Mouse (Mus musculus): ENCODE measurements around the gene Ttc9.
A peak's percentile ranks its signal among the peaks of the same experiment; 100 is the strongest.

GRCm38 (mm10) chr12:81594902-81595671, 36.0 kb upstream of the Ttc9 start, which contains the start of gene Med6:
- TF ChIP-seq ZNF384 (IDR thresholded peaks at IDR 0.05; ENCODE audit: low read depth, low read length) (peak; percentile 100), MAFK (IDR thresholded peaks at IDR 0.05; ENCODE audit: insufficient read depth, low read depth, low read length) (peak; percentile 57; the same call in 1 of the 2 replicates), CHD2 (IDR thresholded peaks at IDR 0.05; ENCODE audit: low read depth, low read length) (no peak), ZC3H11A (IDR thresholded peaks at IDR 0.05; ENCODE audit: borderline replicate concordance, low read depth, low read length) (no peak), HCFC1 (IDR thresholded peaks at IDR 0.05; ENCODE audit: borderline replicate concordance, insufficient read depth, low read length) (peak; percentile 92)

All from ES-E14 (cell line).